Mouse (Mus musculus) spleen, adult 2 months (tissue): ENCODE data around the gene Dact1. TPM values are rescaled to one million over a fixed set of nuclear protein-coding genes. Genes with fewer than 3 reads are reported as not detected.

Experiments used
- DNase-seq, 2 experiments: peaks; one replicate each; pipeline versions ENCODE4 v3.0.0 to v3.0.0-alpha.2; 2012 to 2021; ENCODE audit warnings: low spot score in 2 of 2, low read depth in 1 of 2
- H3K27ac ChIP-seq: fragments of 200-500 bp; 2 replicates; pipeline ENCODE4 v1.5.1; 2012; ENCODE audit warnings: low read length, inconsistent platforms; ENCODE audit not compliant: insufficient read depth
- H3K27me3 ChIP-seq: fragments of 200-500 bp; 2 replicates; pipeline ENCODE4 v1.6.1; 2012; ENCODE audit warnings: mild to moderate bottlenecking, moderate library complexity, low read length, inconsistent platforms; ENCODE audit not compliant: control insufficient read depth, insufficient read depth
- H3K36me3 ChIP-seq: fragments of 200-500 bp; 2 replicates; pipeline ENCODE4 v1.6.1; 2012; ENCODE audit warnings: mild to moderate bottlenecking, low read length, inconsistent platforms; ENCODE audit not compliant: control insufficient read depth, insufficient read depth
- H3K4me1 ChIP-seq: fragments of 200-500 bp; 2 replicates; pipeline ENCODE4 v1.6.1; 2011; ENCODE audit warnings: inconsistent platforms; ENCODE audit not compliant: control insufficient read depth, insufficient read depth, insufficient read length
- H3K4me3 ChIP-seq: fragments of 200-500 bp; 2 replicates; pipeline ENCODE4 v1.5.1; 2011; ENCODE audit warnings: mild to moderate bottlenecking, inconsistent platforms; ENCODE audit not compliant: insufficient read depth, insufficient read length; ENCODE audit errors: extremely low read depth
- CTCF ChIP-seq: fragments of 200-500 bp; IDR thresholded peaks from 2 replicates; pipeline ENCODE4 v1.5.1; 2011; ENCODE audit warnings: mild to moderate bottlenecking, inconsistent platforms; ENCODE audit not compliant: insufficient read depth, insufficient read length, insufficient replicate concordance; ENCODE audit errors: extremely low read depth
- POLR2A ChIP-seq: fragments of 200-500 bp; IDR thresholded peaks from 2 replicates; pipeline ENCODE4 v1.6.1; 2011; ENCODE audit warnings: low read depth, low read length, inconsistent platforms
- WGBS: fragments of 180-500 bp; shearing (Covaris S2); methylation state at CpG from one replicate; pipeline ENCODE4 v1.1.7; 2018; 5-methylcytosine and 5-hydroxymethylcytosine counted together
- polyA plus RNA-seq: library from polyadenylated mRNA; depleted of rRNA; stranded (reverse); fragments of >200 nt; gene quantifications from 2 replicates; pipeline ENCODE4 v1.2.3, GENCODE M21; 2012

Dact1 gene
- polyA plus RNA-seq, 1 experiment, result 4.7 TPM

GRCm38 (mm10) chr12:71310068-71310931 lies 616 bp downstream of the Dact1 start:
- peak overlapping the region; percentile 49; the same call in 1 of the 2 replicates for H3K4me3 ChIP-seq
- no peak for TF ChIP-seq POLR2A
- no peak for TF ChIP-seq CTCF

DNA sequence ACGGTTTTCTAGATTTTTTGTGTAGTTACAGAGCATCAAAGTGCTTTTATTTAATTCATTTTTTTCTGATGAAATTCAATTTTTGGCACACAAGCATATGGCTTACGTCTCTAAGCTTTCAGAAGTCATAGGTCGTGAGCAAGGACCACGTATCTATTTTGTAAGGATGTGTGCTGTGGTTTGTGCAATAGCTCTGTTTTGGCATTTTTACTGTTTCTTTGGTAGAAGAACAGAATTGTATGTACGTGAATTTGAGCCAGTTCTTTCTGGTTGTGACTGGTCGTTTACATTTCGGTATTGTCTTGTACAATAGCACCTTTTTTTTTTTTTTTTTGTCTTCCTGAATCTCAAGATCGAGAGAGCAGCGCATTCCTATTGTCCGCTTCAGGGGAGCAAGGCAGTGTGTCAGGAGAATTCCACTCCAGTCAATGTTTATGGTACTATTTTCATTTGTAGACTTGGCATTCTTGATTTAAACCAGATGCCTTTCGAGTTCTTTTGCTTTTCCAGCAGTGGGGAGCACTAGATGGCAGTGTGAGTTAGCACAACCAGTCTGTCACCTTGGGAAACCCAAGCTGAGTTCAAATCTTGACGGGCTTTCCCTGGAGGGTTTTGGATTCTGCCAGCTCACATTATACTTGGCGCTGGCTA lies 1.7 kb downstream of the Dact1 start:
- no peak for TF ChIP-seq POLR2A
- no peak for TF ChIP-seq CTCF
- no peak for DNase-seq
- peaks cover 10% of the 10 kb centered on the region for H3K27me3 ChIP-seq
- H3K4me3 ChIP-seq, result no peak overlapping the region
- no peaks in the 10 kb centered on the region; the same call in 1 of the 2 replicates for H3K4me1 ChIP-seq
- WGBS, result 31% methylated on average over 13 of the region's 13 CpGs
- H3K27ac ChIP-seq, result no peak overlapping the region
- H3K36me3 ChIP-seq, result no peaks in the 10 kb centered on the region

More at GRCm38 (mm10) chr12:71310068-71310931, 616 bp downstream of the Dact1 start:
- WGBS, result 6% methylated on average over 56 of the region's 56 CpGs
- Histone ChIP-seq H3K27me3 (peaks cover 10% of the 10 kb centered on the region), H3K4me1 (no peaks in the 10 kb centered on the region; the same call in 1 of the 2 replicates), H3K36me3 (no peaks in the 10 kb centered on the region), H3K27ac (peak overlapping the region; percentile 25; the same call in 1 of the 2 replicates)
- DNase-seq, result no peak

GRCm38 (mm10) chr12:71318239-71318638 lies 8.6 kb downstream of the Dact1 start:
- no peak for DNase-seq
- no peak overlapping the region for H3K27ac ChIP-seq
- no peak overlapping the region for H3K4me3 ChIP-seq
- no peaks in the 10 kb centered on the region for H3K27me3 ChIP-seq
- 92% methylated on average over 40 of the region's 40 CpGs for WGBS
- no peaks in the 10 kb centered on the region for H3K4me1 ChIP-seq
- H3K36me3 ChIP-seq, result no peaks in the 10 kb centered on the region
- TF ChIP-seq POLR2A, result no peak
- TF ChIP-seq CTCF, result no peak

DNA sequence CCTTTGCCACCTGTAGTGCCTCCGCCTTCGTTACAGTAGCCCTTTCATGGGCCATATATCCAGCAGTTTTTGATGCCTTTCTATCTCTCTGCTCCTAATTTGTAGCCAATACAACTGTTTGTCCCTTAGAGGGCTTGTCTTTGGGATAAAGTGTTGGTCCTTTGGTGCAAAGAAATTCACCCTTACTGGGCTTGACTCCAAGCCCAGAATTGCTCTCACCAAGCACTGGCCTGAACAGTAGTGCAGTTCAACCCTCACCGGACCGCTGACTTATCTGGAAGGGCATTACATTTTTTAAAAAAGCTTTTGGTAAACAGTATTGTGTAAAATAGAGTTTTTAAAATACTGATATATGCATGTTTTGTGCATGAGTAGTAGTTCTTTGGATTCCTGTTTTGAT lies 9.9 kb downstream of the Dact1 start:
- no peak for DNase-seq
- TF ChIP-seq POLR2A, result no peak
- no peak for TF ChIP-seq CTCF
- no peak overlapping the region for H3K4me3 ChIP-seq
- H3K36me3 ChIP-seq, result no peaks in the 10 kb centered on the region
- no peaks in the 10 kb centered on the region for H3K4me1 ChIP-seq
- H3K27me3 ChIP-seq, result no peaks in the 10 kb centered on the region
- WGBS, result 95% methylated on average over 4 of the region's 4 CpGs
- no peak overlapping the region for H3K27ac ChIP-seq

GRCm38 (mm10) chr12:71332646-71333045 lies 23.0 kb downstream of the Dact1 start:
- H3K4me3 ChIP-seq, result no peak overlapping the region; the same call in 1 of the 2 replicates
- H3K4me1 ChIP-seq, result no peaks in the 10 kb centered on the region
- H3K27me3 ChIP-seq, result no peaks in the 10 kb centered on the region
- WGBS, result 91% methylated on average over 3 of the region's 3 CpGs
- no peak overlapping the region for H3K27ac ChIP-seq
- no peak for DNase-seq
- H3K36me3 ChIP-seq, result no peaks in the 10 kb centered on the region
- no peak for TF ChIP-seq POLR2A
- TF ChIP-seq CTCF, result no peak

DNA sequence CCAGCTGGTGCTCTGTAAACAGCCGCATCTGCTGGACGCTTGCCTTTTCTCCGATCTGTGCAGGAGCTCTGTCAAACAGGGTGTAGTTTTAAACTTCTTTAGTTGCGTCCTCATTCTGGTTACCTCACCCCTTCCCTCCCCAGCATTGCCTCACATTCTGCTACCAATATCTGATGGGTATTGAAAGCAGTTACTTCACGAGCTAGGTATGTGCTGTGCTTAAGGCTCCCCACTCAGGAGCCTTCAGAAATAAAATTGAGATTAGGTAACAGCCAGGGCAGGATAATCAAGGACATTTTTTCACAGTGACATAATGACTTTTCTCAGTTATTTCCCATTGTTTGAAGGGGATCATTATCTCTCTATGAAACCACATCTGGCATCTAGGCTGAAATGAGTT lies 23.9 kb downstream of the Dact1 start:
- TF ChIP-seq POLR2A (no peak), CTCF (no peak)
- WGBS, result 88% methylated on average over 5 of the region's 5 CpGs
- Histone ChIP-seq H3K4me1 (no peaks in the 10 kb centered on the region), H3K27ac (no peak overlapping the region), H3K4me3 (no peak overlapping the region), H3K27me3 (no peaks in the 10 kb centered on the region), H3K36me3 (no peaks in the 10 kb centered on the region)
- DNase-seq, result no peak

DNA sequence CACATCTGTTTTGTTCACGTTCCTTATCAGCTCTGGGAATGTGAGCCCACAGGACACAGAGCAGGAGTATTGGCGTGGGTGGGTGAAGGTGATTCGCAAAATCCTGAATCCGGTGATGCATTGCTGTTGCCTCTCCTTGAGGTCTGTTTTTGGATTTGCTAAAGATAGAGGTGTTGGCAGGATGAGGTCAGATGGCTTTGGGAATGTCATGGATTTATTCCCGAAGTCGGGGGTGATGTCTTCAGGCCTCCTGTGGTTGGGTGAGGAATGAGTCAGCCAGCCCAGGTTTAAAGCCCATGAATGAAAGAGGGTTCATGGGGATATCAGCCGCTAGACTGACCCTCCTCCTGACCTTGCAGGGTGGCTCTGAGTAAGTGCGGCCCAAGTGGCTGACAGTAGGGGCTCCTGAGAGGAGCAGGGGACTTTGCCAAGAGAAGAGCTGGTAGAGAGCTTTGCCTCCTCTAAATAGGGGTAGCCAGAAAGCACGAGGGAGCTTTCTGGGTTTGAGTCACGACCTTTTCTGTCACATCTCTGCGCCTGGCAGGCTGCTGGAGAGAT lies 27.4 kb downstream of the Dact1 start:
- no peaks in the 10 kb centered on the region for H3K4me1 ChIP-seq
- H3K27ac ChIP-seq, result no peak overlapping the region
- H3K4me3 ChIP-seq, result no peak overlapping the region
- WGBS, result 78% methylated on average over 11 of the region's 11 CpGs
- no peaks in the 10 kb centered on the region for H3K36me3 ChIP-seq
- no peak for TF ChIP-seq CTCF
- no peak for TF ChIP-seq POLR2A
- no peaks in the 10 kb centered on the region for H3K27me3 ChIP-seq
- no peak for DNase-seq
